Mouse (Mus musculus) left cerebral cortex, adult 6 months (tissue): ENCODE data around the gene Cd209c. TPM values are rescaled to one million over a fixed set of nuclear protein-coding genes. Genes with fewer than 3 reads are reported as not detected.

Experiments used
- long read RNA-seq, 2 experiments: library from polyadenylated mRNA; unstranded; transcript quantifications; one replicate each; pipeline ENCODE4 v2.0.0; 2019 to 2020
- polyA plus RNA-seq: library from polyadenylated mRNA; unstranded; fragments of <200 nt; fragmentation: Nextera tagmentation; gene quantifications from 2 replicates; pipeline ENCODE4 v1.2.3, GENCODE M21; 2021

Gene Cd209c
- not detected in 2 replicates for polyA plus RNA-seq
- long read RNA-seq, experiment 1 = 0 reads
- long read RNA-seq, experiment 2 = 0 reads

DNA sequence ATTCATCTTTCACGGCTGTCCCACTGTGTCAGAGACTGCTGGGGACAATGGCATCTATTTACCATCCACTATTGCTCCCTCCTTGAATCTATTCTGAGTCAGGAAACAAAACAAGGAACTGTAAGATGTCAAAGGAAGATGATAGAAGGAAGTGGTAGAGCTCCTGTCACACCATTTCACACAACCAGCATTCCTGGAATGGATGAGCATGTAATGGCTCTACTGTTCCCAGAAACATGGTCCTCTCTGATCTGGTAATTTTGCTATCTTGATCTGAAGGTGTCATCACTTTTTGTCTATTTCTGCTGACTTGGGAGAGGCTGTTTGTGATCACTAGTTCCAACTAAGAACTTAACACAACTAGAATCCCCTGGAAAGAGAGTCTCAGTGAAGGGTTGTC, at the start of gene Cd209c:
TSS of gene Cd209c (minus strand) at position 101 of the 400 bp plus-strand sequence.

DNA sequence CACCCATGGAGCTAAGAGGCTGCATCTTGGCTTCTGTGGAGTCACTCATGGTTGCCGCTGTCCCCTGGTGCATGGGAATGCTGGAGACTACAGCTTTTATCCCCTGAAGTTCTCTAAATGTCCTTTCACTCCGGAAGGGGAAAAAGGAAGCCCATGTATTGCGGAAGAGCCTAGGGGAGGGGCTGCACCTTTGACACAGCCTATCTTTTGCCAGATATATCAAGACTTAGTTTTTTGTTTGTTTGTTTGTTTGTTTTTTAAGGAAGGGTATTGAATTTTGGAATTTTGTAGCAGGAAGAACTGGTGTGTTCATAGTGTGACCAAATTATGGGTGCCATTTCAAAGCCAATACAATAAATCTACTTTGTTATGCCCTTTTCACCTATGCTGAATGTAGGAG, 27.8 kb downstream of the Cd209c start, which contains the start of gene Cd209b:
TSS of gene Cd209b (minus strand) at position 101 of the 400 bp plus-strand sequence.

Other genes with a start within 250 kb of the Cd209c start
- 0.33 TPM in 1 of 2 replicates, not detected in the other for gene Clec4g, start 234.1 kb downstream of the Cd209c start, polyA plus RNA-seq
- gene Cd209a, start 205.8 kb downstream of the Cd209c start, polyA plus RNA-seq = 3.2 and 3.4 TPM in 2 replicates
- 0.11 TPM in 1 of 2 replicates, not detected in the other for gene Cd209e, start 100.4 kb downstream of the Cd209c start, polyA plus RNA-seq
- gene Cd209d, start 76.2 kb downstream of the Cd209c start, polyA plus RNA-seq = 0.31 TPM in 1 of 2 replicates, not detected in the other
- 0.68 and 0.85 TPM in 2 replicates for gene Cd209b, start 27.9 kb downstream of the Cd209c start, polyA plus RNA-seq
- 2.2 and 3.6 TPM in 2 replicates for gene Cd209f, start 151.1 kb upstream of the Cd209c start, polyA plus RNA-seq
- gene Cd209g, start 179.4 kb upstream of the Cd209c start, polyA plus RNA-seq = 0.92 and 1.0 TPM in 2 replicates
- 26.2 and 31.9 TPM in 2 replicates for gene Evi5l, start 211.8 kb upstream of the Cd209c start, polyA plus RNA-seq